ENCODE assay signal across 9 mouse cellular contexts in the genomic region with DNA sequence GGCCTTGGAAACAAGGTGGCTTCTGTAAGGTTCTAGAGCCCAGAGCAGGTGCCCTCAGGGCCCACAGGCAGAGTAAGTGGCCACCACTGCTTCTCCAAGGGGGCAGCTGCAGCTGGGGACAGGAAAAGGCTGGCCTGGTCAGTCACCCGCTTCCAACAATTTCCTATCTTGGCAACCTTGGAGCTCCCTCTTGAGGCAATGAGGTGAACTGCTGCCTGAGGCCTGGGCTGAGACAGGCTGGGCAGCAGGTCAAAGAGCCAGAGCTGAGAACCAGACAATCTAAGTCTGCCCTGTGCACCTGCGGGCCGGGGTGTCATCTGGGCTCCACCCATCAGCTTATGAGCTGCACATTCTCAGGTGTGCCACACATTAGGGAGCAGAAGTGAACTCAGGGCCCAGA. TPM values are rescaled to one million over a fixed set of nuclear protein-coding genes. Genes with fewer than 3 reads are reported as not detected.
DNase-seq lines count a peak whose midpoint lies in the region; ATAC-seq and TF ChIP-seq lines count a peak whose summit lies in the region.
"Had no signal": no experiment of that assay in that cellular context is flagged by ENCODE, and none has a peak within 500 bp of the region (broad histone marks: within the 10 kb centered on the region; RNA-seq: fewer than 3 reads in every experiment).

No protein-coding gene starts in this region.

- 0 out of 4 replicates have a peak, but pooled peaks cover 0 to 2% of the 10 kb centered on the region in 2 experiments for H3K4me1 ChIP-seq in ES-E14 (ENCODE audit: control insufficient read depth in 2 of 2, insufficient read depth in 2 of 2, low read length in 2 of 2, poor library complexity in 1 of 2)
- H3K4me1 ChIP-seq in bone marrow, adult 2 months (ENCODE audit: control insufficient read depth, insufficient read depth, low read length) = peaks cover 6% of the 10 kb centered on the region
- H3K4me1 ChIP-seq in lung, embryonic 14.5 days (ENCODE audit: insufficient read depth) = no peaks in the 10 kb centered on the region
- H3K4me1 ChIP-seq: midbrain, embryonic 12.5 days had no signal

- peak; percentile 93 for TF ChIP-seq CTCF in bone marrow, adult 2 months (IDR thresholded peaks at IDR 0.05; ENCODE audit: control insufficient read depth, insufficient read depth, low read length)
- peak; percentile 99 for TF ChIP-seq CTCF in layer of hippocampus, adult 2 months (conservative IDR thresholded peaks at IDR 0.05)
- peak; percentile 96 for TF ChIP-seq CTCF in lung, embryonic 14.5 days (IDR thresholded peaks at IDR 0.05; ENCODE audit: low read depth)

- WGBS in bone marrow, adult 2 months = 11% methylated on average over 3 of the region's 3 CpGs
- 9% methylated on average over 3 of the region's 3 CpGs for WGBS in lung, embryonic 14.5 days

- in situ Hi-C loops in ES-E14 (cut with MboI; ENCODE audit: low sequenced_read_pairs in 2 of 2, unreplicated experiment in 2 of 2) = no loop called here

- DNase-seq in ES-E14 (ENCODE audit: low read depth, low spot score) = peak; percentile 46
- DNase-seq in heart, postnatal 10 days = peak; percentile 89 to 94
- peak; percentile 49 to 84 for DNase-seq in layer of hippocampus, adult 2 months (ENCODE audit: low spot score in 2 of 2)
- peak; percentile 90 for DNase-seq in lung, embryonic 14.5 days
- peak; percentile 81 to 82 for DNase-seq in right cerebral cortex, adult 2 months (ENCODE audit: low spot score in 2 of 2)
- peak; percentile 52 for DNase-seq in urinary bladder, adult 2 months (ENCODE audit: low spot score)

- H3K4me3 ChIP-seq in ES-E14 (ENCODE audit: insufficient read depth in 1 of 2, low read depth in 1 of 2, low read length in 2 of 2, poor library complexity in 1 of 2, severe bottlenecking in 1 of 2) = no peak overlapping the region
- H3K4me3 ChIP-seq in bone marrow, adult 2 months (replicated peaks; ENCODE audit: control insufficient read depth, low read depth, low read length) = no peak overlapping the region
- H3K4me3 ChIP-seq in layer of hippocampus, adult 2 months = no peak overlapping the region
- no peak overlapping the region for H3K4me3 ChIP-seq in lung, embryonic 14.5 days (ENCODE audit: low read depth, low read length)
- H3K4me3 ChIP-seq: midbrain, embryonic 12.5 days had no signal

- ATAC-seq in erythroid progenitor cell, adult 5-6 weeks (replicated peaks; ENCODE audit: low FRiP score, poor library complexity, severe bottlenecking) = peak; percentile 70
- ATAC-seq in lung, embryonic 14.5 days (ENCODE audit: insufficient read depth) = peak; percentile 49; the same call in 1 of the 2 replicates

- H3K9me3 ChIP-seq in ES-E14 (ENCODE audit: control insufficient read depth, insufficient read depth, low read depth, low read length) = no peaks in the 10 kb centered on the region
- H3K9me3 ChIP-seq in lung, embryonic 14.5 days (ENCODE audit: low read depth, low read length) = no peaks in the 10 kb centered on the region
- H3K9me3 ChIP-seq: midbrain, embryonic 12.5 days had no signal

- intact Hi-C loops in heart, postnatal 10 days (cut with DNase I) = loop anchor here (2.0 kb wide), 2 partner anchors 44 to 110 kb away; no protein-coding TSS in a partner anchor

- no peaks in the 10 kb centered on the region for H3K27me3 ChIP-seq in lung, embryonic 14.5 days (ENCODE audit: insufficient read depth, low read length)
- H3K27me3 ChIP-seq: midbrain, embryonic 12.5 days had no signal

- H3K9ac ChIP-seq in ES-E14 (ENCODE audit: insufficient read depth, low read depth, low read length, poor library complexity, severe bottlenecking) = no peak overlapping the region
- H3K9ac ChIP-seq in lung, embryonic 14.5 days = no peak overlapping the region
- H3K9ac ChIP-seq: midbrain, embryonic 12.5 days had no signal

- TF ChIP-seq POLR2A in bone marrow, adult 2 months (IDR thresholded peaks at IDR 0.05; ENCODE audit: borderline replicate concordance, control insufficient read depth, low read depth, low read length) = no peak

- H3K36me3 ChIP-seq in ES-E14 (ENCODE audit: control insufficient read depth, insufficient read depth, low read length, poor library complexity, severe bottlenecking) = no peaks in the 10 kb centered on the region
- no peaks in the 10 kb centered on the region for H3K36me3 ChIP-seq in lung, embryonic 14.5 days (ENCODE audit: insufficient read depth)
- H3K36me3 ChIP-seq: midbrain, embryonic 12.5 days had no signal

- H3K27ac ChIP-seq in ES-E14 (ENCODE audit: insufficient read depth, low read depth, low read length, poor library complexity, severe bottlenecking) = no peak overlapping the region
- H3K27ac ChIP-seq in bone marrow, adult 2 months (ENCODE audit: control insufficient read depth, insufficient read depth, low read depth, low read length, poor library complexity) = no peak overlapping the region
- no peak overlapping the region for H3K27ac ChIP-seq in layer of hippocampus, adult 2 months
- no peak overlapping the region for H3K27ac ChIP-seq in lung, embryonic 14.5 days (ENCODE audit: low read depth)
- H3K27ac ChIP-seq: midbrain, embryonic 12.5 days had no signal

- no peak overlapping the region for H3K4me2 ChIP-seq in lung, embryonic 14.5 days
- H3K4me2 ChIP-seq: midbrain, embryonic 12.5 days had no signal

TF ChIP-seq in ES-E14, 5 proteins besides CTCF, POLR2A, EP300 and RAD21:
- TF ChIP-seq HCFC1 (IDR thresholded peaks at IDR 0.05; ENCODE audit: borderline replicate concordance, insufficient read depth, low read length) = no peak
- TF ChIP-seq MAFK (IDR thresholded peaks at IDR 0.05; ENCODE audit: insufficient read depth, low read depth, low read length) = no peak
- no peak for TF ChIP-seq ZNF384 (IDR thresholded peaks at IDR 0.05; ENCODE audit: low read depth, low read length)
- TF ChIP-seq ZC3H11A (IDR thresholded peaks at IDR 0.05; ENCODE audit: borderline replicate concordance, low read depth, low read length) = no peak
- no peak for TF ChIP-seq CHD2 (IDR thresholded peaks at IDR 0.05; ENCODE audit: low read depth, low read length)

RNA-seq across cellular contexts. Expression of a gene that starts 3.5 kb away (rescaled TPM):
- 0.09 TPM in 1 of 2 replicates, not detected in the other for total RNA-seq in ES-E14 (2012; rRNA removed)
- 0.97 and 2.7 TPM in 2 replicates for polyA plus RNA-seq in bone marrow, adult 2 months (2011; ENCODE audit: insufficient read depth, insufficient read length, low replicate concordance, missing spikeins)
- 4.2 and 6.1 TPM in 2 replicates for total RNA-seq in erythroid progenitor cell, adult 5-6 weeks (2015; ENCODE audit: low replicate concordance)
- total RNA-seq in erythroid progenitor cell, adult 5-6 weeks (2017; ENCODE audit: low replicate concordance) = 2.5 and 3.7 TPM in 2 replicates
- total RNA-seq in heart, postnatal 10 days (2021) = 1 to 10 TPM; 3.9 to 7.1 TPM
- total RNA-seq in layer of hippocampus, adult 2 months (2021) = 10 to 100 TPM; 30.8 to 31.7 TPM
- 8.7 and 9.7 TPM in 2 replicates for polyA plus RNA-seq in lung, embryonic 14.5 days (2014; fragmentation: Nextera tagmentation; extraction: Ambion mirVana)
- 2.9 and 3.1 TPM in 2 replicates for polyA plus RNA-seq in urinary bladder, adult 2 months (2012; rRNA removed)

RNA-seq across cellular contexts. Expression of a gene that starts 18.7 kb away (rescaled TPM):
- total RNA-seq in ES-E14 (2012; rRNA removed) = 0.40 and 1.3 TPM in 2 replicates
- polyA plus RNA-seq in bone marrow, adult 2 months (2011; ENCODE audit: insufficient read depth, insufficient read length, low replicate concordance, missing spikeins) = not detected in 2 replicates
- total RNA-seq in erythroid progenitor cell, adult 5-6 weeks (2015; ENCODE audit: low replicate concordance) = not detected in 2 replicates
- not detected in 2 replicates for total RNA-seq in erythroid progenitor cell, adult 5-6 weeks (2017; ENCODE audit: low replicate concordance)
- total RNA-seq in heart, postnatal 10 days (2021) = not detected
- total RNA-seq in layer of hippocampus, adult 2 months (2021) = not detected
- 0.16 TPM in 1 of 2 replicates, not detected in the other for polyA plus RNA-seq in lung, embryonic 14.5 days (2014; fragmentation: Nextera tagmentation; extraction: Ambion mirVana)
- polyA plus RNA-seq in urinary bladder, adult 2 months (2012; rRNA removed) = 0.12 TPM in 1 of 2 replicates, not detected in the other
- polyA plus RNA-seq: midbrain, embryonic 12.5 days had no signal

RNA-seq across cellular contexts. Expression of a gene that starts 37.0 kb away (rescaled TPM):
- total RNA-seq in ES-E14 (2012; rRNA removed) = 37.4 and 39.5 TPM in 2 replicates
- 111 and 154 TPM in 2 replicates for polyA plus RNA-seq in bone marrow, adult 2 months (2011; ENCODE audit: insufficient read depth, insufficient read length, low replicate concordance, missing spikeins)
- total RNA-seq in erythroid progenitor cell, adult 5-6 weeks (2015; ENCODE audit: low replicate concordance) = 271 and 362 TPM in 2 replicates
- 322 and 446 TPM in 2 replicates for total RNA-seq in erythroid progenitor cell, adult 5-6 weeks (2017; ENCODE audit: low replicate concordance)
- 10 to 100 TPM; 10.2 to 11.7 TPM for total RNA-seq in heart, postnatal 10 days (2021)
- 10 to 100 TPM; 26.1 to 26.4 TPM for total RNA-seq in layer of hippocampus, adult 2 months (2021)
- 26.9 and 31.4 TPM in 2 replicates for polyA plus RNA-seq in lung, embryonic 14.5 days (2014; fragmentation: Nextera tagmentation; extraction: Ambion mirVana)
- polyA plus RNA-seq in urinary bladder, adult 2 months (2012; rRNA removed) = 23.8 and 25.0 TPM in 2 replicates

RNA-seq across cellular contexts. Expression of a gene that starts 49.8 kb away (rescaled TPM):
- 0.05 and 0.13 TPM in 2 replicates for total RNA-seq in ES-E14 (2012; rRNA removed)
- not detected in 2 replicates for polyA plus RNA-seq in bone marrow, adult 2 months (2011; ENCODE audit: insufficient read depth, insufficient read length, low replicate concordance, missing spikeins)
- not detected in 2 replicates for total RNA-seq in erythroid progenitor cell, adult 5-6 weeks (2015; ENCODE audit: low replicate concordance)
- total RNA-seq in erythroid progenitor cell, adult 5-6 weeks (2017; ENCODE audit: low replicate concordance) = not detected in 2 replicates
- total RNA-seq in heart, postnatal 10 days (2021) = 100 to 1,000 TPM; 147 to 150 TPM
- under 1 TPM; 0.10 to 0.23 TPM for total RNA-seq in layer of hippocampus, adult 2 months (2021)
- polyA plus RNA-seq in lung, embryonic 14.5 days (2014; fragmentation: Nextera tagmentation; extraction: Ambion mirVana) = 0.07 and 0.87 TPM in 2 replicates
- 0.11 and 0.22 TPM in 2 replicates for polyA plus RNA-seq in urinary bladder, adult 2 months (2012; rRNA removed)
- polyA plus RNA-seq: midbrain, embryonic 12.5 days had no signal

RNA-seq across cellular contexts. Expression of a gene that starts 54.3 kb away (rescaled TPM):
- 2,665 and 2,882 TPM in 2 replicates for total RNA-seq in ES-E14 (2012; rRNA removed)
- 1,523 and 1,859 TPM in 2 replicates for polyA plus RNA-seq in bone marrow, adult 2 months (2011; ENCODE audit: insufficient read depth, insufficient read length, low replicate concordance, missing spikeins)
- total RNA-seq in erythroid progenitor cell, adult 5-6 weeks (2015; ENCODE audit: low replicate concordance) = 703 and 915 TPM in 2 replicates
- 860 and 1,041 TPM in 2 replicates for total RNA-seq in erythroid progenitor cell, adult 5-6 weeks (2017; ENCODE audit: low replicate concordance)
- total RNA-seq in heart, postnatal 10 days (2021) = 100 to 1,000 TPM; 624 to 658 TPM
- total RNA-seq in layer of hippocampus, adult 2 months (2021) = 100 to 1,000 TPM; 440 to 441 TPM
- polyA plus RNA-seq in lung, embryonic 14.5 days (2014; fragmentation: Nextera tagmentation; extraction: Ambion mirVana) = 2,022 and 2,170 TPM in 2 replicates
- 1,805 and 1,865 TPM in 2 replicates for polyA plus RNA-seq in urinary bladder, adult 2 months (2012; rRNA removed)
